Mouse (Mus musculus) neural tube, embryonic 14.5 days (tissue): ENCODE data around the gene Iqck. TPM values are rescaled to one million over a fixed set of nuclear protein-coding genes. Genes with fewer than 3 reads are reported as not detected.

Source experiments
- ATAC-seq: fragments of 200-750 bp; cut with Nextera tagmentation; 2 replicates; pipeline ENCODE4 v1.8.0; 2017; ENCODE audit warnings: low read depth, mild to moderate bottlenecking, moderate TSS enrichment, moderate library complexity
- H3K27ac ChIP-seq: fragments of 300-500 bp; sonication (generic); 2 replicates; pipeline ENCODE4 v1.5.1; 2014; ENCODE audit warnings: low read depth, mild to moderate bottlenecking, control low read depth, low read length, moderate library complexity, mixed read lengths
- H3K27me3 ChIP-seq: fragments of 300-500 bp; sonication (generic); 2 replicates; pipeline ENCODE4 v1.6.1; 2014; ENCODE audit warnings: low read length; ENCODE audit not compliant: control insufficient read depth, insufficient read depth
- H3K36me3 ChIP-seq: fragments of 300-500 bp; sonication (generic); 2 replicates; pipeline ENCODE4 v1.6.1; 2014; ENCODE audit warnings: low read length, mixed read lengths; ENCODE audit not compliant: control insufficient read depth, insufficient read depth
- H3K4me1 ChIP-seq: fragments of 300-500 bp; sonication (generic); 2 replicates; pipeline ENCODE4 v1.6.1; 2014; ENCODE audit warnings: low read length; ENCODE audit not compliant: control insufficient read depth, insufficient read depth
- H3K4me2 ChIP-seq: fragments of 300-500 bp; sonication (generic); 2 replicates; pipeline ENCODE4 v1.6.1; 2014; ENCODE audit warnings: mild to moderate bottlenecking, low read depth, low read length, control low read depth
- H3K4me3 ChIP-seq: fragments of 300-500 bp; sonication (generic); 2 replicates; pipeline ENCODE4 v1.5.1; 2014; ENCODE audit warnings: low read depth, low read length, control low read depth, mixed read lengths
- H3K9ac ChIP-seq: fragments of 300-500 bp; sonication (generic); replicated peaks from 2 replicates; pipeline ENCODE4 v1.6.1; 2014; ENCODE audit warnings: low read depth, mild to moderate bottlenecking, control low read depth, low read length, mixed read lengths
- H3K9me3 ChIP-seq: fragments of 300-500 bp; sonication (generic); 2 replicates; pipeline ENCODE4 v1.6.1; 2016; ENCODE audit warnings: low read length; ENCODE audit not compliant: control insufficient read depth
- WGBS: fragments of 180-500 bp; shearing (Covaris S2); extraction: QIAGEN DNeasy Blood & Tissue Kit; methylation state at CpG from one replicate; pipeline ENCODE4 v1.1.7; 2014; 5-methylcytosine and 5-hydroxymethylcytosine counted together
- polyA plus RNA-seq: library from polyadenylated mRNA; unstranded; fragments of >200 nt; fragmentation: Nextera tagmentation; extraction: Ambion mirVana; gene quantifications from 2 replicates; pipeline ENCODE4 v1.2.1, GENCODE M21; 2014

Iqck gene
- polyA plus RNA-seq, 1 experiment from 2014 or later: 3.4 TPM

DNA sequence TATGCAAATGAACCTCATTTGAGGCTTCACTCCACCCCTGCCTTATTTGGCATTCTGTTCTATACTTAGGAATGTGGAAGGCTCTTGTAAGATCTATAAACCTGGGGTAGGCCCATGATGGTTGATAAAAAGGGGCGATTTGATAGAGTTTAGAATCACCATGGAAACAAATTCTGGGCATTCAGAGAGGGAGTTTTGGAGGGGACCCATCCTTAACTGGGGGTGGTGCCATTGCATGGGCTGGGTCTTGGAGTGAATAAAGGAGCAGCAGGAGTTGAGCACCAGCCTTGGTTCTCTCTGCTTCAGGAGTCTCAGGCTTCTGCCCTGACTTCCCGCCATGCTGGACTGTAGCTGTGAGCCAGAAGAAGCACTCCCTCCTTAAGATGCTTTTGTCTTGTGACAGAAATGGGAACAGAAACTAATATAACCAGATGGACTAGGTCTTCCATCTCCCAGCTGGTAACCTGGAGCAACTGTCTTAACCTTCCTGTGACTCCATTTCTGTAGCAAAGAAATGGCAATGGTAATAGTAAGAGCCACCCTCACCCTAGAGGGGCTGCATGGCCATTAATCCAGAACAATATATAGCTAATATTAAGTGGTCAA lies 93.2 kb downstream of the Iqck start:
- WGBS: 65% methylated on average over 2 of the region's 2 CpGs

DNA sequence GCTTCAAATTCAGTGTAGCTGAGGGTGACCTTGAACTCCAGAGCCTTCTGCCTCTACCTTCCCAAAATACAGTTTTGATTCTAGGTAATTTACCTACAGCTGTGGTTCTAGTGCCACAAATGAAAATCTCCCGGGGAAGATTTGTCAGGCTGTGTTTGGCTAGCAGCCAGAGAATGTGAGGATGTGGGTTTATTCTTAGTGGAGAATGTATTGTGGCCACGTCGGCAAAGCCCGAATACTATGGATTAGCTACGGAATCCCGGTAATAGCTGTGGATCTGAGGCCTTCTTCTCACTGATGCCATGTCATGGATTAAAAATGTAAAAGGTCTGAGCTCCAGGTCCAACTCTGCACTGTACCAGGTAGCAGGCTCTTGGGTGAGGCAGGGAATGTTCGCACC lies 94.2 kb downstream of the Iqck start:
- 53% methylated on average over 7 of the region's 7 CpGs for WGBS
- Histone ChIP-seq H3K36me3 (no peaks in the 10 kb centered on the region), H3K27me3 (no peaks in the 10 kb centered on the region), H3K27ac (no peak overlapping the region), H3K4me2 (no peak overlapping the region), H3K4me3 (no peak overlapping the region), H3K4me1 (no peaks in the 10 kb centered on the region), H3K9ac (no peak overlapping the region), H3K9me3 (no peaks in the 10 kb centered on the region)
- ATAC-seq: no peak

More for the DNA sequence above, 93.2 kb downstream of the Iqck start:
- Histone ChIP-seq H3K4me2 (no peak overlapping the region), H3K27me3 (no peaks in the 10 kb centered on the region), H3K4me3 (no peak overlapping the region), H3K9me3 (no peaks in the 10 kb centered on the region), H3K4me1 (no peaks in the 10 kb centered on the region), H3K27ac (no peak overlapping the region), H3K9ac (no peak overlapping the region), H3K36me3 (no peaks in the 10 kb centered on the region)
- ATAC-seq: no peak

DNA sequence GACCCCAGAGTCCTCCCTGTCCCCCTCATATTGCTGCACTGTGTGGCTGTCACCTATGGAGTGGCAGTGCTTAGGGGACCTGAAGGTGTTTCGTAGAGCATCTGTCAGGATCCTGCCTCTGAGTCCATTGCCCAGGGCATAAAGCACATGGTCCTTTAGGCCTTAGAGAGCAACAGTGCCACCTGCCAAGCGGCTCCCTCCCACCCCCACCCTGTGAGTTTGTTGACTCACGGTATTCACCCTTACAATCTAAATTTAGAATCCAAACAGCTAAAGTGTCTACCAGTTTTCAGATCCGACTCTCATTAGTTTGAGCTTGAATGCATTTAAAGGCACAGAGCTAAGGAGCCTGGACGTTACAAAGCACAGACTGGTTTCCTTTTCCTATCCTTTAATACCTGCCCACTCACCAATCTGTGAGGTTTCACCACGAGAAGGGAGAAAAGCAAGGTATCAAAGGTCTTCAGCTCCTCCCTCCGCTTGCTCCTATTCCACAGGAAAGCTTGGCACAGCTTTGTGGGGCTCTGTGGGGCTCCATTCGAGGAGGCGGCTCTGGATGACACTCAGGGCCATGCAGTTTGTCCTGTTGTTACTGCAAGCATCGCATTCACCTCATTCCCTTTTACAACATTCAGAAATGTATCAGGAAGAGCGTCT lies 98.2 kb downstream of the Iqck start:
- Histone ChIP-seq H3K4me3 (no peak overlapping the region), H3K4me1 (no peaks in the 10 kb centered on the region), H3K9me3 (no peaks in the 10 kb centered on the region), H3K9ac (no peak overlapping the region), H3K4me2 (no peak overlapping the region), H3K36me3 (no peaks in the 10 kb centered on the region), H3K27ac (no peak overlapping the region), H3K27me3 (no peaks in the 10 kb centered on the region)
- 61% methylated on average over 11 of the region's 11 CpGs for WGBS
- ATAC-seq: no peak

DNA sequence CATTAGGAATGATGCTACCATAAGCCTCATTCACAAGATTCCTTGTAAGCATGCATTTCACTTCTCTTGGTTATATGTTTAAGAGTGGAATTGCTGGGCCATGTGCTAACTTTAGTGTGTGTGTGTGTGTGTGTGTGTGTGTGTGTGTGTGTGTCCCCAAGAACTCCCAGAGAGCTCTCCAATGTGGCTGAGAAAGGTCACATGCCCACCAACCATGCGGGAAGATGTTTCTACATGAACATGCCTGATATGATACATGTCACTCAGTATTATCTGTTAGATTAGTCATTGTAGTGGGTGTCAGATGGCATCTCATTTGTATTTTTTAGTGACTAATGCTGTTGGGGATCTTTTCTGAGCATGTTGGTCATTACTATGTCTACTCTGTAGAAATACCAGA lies 99.4 kb downstream of the Iqck start:
- Histone ChIP-seq H3K9me3 (no peaks in the 10 kb centered on the region), H3K4me1 (no peaks in the 10 kb centered on the region), H3K36me3 (no peaks in the 10 kb centered on the region), H3K4me2 (no peak overlapping the region), H3K27me3 (no peaks in the 10 kb centered on the region), H3K4me3 (no peak overlapping the region), H3K27ac (no peak overlapping the region), H3K9ac (no peak overlapping the region)
- WGBS: 100% methylated on average over 1 of the region's 1 CpGs
- ATAC-seq: no peak

DNA sequence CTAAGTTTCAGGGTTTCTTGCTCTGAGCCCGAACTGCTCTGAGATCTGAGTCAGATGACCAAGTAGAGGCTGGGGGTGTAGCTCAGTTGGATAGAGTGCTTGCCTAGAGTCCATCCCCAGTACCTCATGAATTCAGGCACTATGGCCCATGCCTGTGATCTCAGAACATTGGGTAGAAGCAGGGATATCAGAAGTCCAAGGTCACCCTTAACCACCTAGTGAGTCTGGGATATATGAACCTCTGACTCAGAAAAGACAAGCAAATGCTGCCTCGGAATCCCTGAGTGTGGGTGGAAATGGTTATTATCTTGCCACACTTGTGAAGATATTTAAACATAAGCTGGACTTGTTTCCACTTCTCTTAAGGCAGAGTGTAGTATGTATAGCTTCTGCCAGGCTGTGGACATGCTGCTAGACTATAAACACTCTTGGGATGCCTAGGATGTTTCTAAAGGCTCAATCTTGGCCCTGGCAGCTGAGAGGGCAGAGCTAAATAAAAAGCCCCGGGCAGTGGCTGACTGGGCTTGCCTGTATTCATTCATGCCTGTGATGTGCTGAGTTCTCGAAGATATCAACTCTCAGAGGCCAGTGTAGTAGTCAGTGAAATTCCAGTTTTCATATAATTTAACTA lies 101.2 kb downstream of the Iqck start:
- no peak overlapping the region for H3K27ac ChIP-seq
- no peaks in the 10 kb centered on the region for H3K27me3 ChIP-seq
- no peaks in the 10 kb centered on the region for H3K4me1 ChIP-seq
- H3K36me3 ChIP-seq: no peaks in the 10 kb centered on the region
- no peaks in the 10 kb centered on the region for H3K9me3 ChIP-seq
- H3K4me2 ChIP-seq: no peak overlapping the region
- ATAC-seq: no peak
- no peak overlapping the region for H3K4me3 ChIP-seq
- WGBS: 84% methylated on average over 4 of the region's 4 CpGs
- H3K9ac ChIP-seq: no peak overlapping the region

DNA sequence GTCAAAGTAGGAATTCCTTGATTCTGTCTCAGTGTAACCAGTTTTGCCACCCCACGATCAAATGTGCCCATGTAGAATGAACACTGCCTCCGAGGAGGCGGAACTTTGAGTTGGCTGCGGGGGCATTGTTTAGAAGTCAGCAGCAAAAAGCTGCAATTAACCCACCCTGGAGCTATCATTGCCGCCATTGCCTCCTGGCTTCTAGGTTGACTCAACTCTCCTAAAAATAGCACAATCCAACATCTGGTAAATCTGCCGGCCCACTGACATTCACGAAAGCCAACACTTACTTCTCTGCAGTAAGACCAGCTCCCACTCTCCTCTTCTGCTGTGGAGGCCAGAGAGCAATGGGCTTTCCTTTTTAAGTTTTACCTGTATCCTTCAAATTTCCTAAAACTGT lies 103.7 kb downstream of the Iqck start:
- H3K4me3 ChIP-seq: no peak overlapping the region
- no peaks in the 10 kb centered on the region for H3K9me3 ChIP-seq
- no peaks in the 10 kb centered on the region for H3K36me3 ChIP-seq
- H3K9ac ChIP-seq: no peak overlapping the region
- H3K27ac ChIP-seq: no peak overlapping the region
- H3K27me3 ChIP-seq: no peaks in the 10 kb centered on the region
- 53% methylated on average over 7 of the region's 7 CpGs for WGBS
- no peaks in the 10 kb centered on the region for H3K4me1 ChIP-seq
- no peak overlapping the region for H3K4me2 ChIP-seq
- no peak for ATAC-seq

DNA sequence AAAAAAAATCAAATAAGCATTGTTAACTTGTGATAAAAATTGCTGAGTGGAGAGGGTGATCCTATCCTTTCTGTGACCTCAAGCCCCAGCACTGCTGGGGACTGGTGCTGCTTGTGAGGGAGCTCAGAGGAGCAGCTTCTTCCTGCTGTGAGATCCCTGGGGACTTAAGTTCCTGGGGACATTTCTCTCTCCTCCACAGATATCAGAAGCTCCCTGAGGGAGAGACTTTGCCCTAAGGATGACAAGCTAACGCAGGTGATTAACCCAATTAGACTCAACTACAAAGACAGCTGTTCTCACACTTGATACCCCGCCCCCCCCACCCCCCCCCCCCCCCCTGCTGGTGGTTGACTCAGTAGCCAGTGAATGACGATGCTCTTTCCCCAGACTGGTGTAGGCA lies 109.2 kb downstream of the Iqck start:
- no peaks in the 10 kb centered on the region for H3K27me3 ChIP-seq
- H3K9ac ChIP-seq: no peak overlapping the region
- H3K4me1 ChIP-seq: no peaks in the 10 kb centered on the region
- H3K36me3 ChIP-seq: no peaks in the 10 kb centered on the region
- no peak overlapping the region for H3K27ac ChIP-seq
- no peak for ATAC-seq
- H3K4me2 ChIP-seq: no peak overlapping the region
- WGBS: 2% methylated on average over 3 of the region's 3 CpGs
- H3K9me3 ChIP-seq: no peaks in the 10 kb centered on the region
- no peak overlapping the region for H3K4me3 ChIP-seq

DNA sequence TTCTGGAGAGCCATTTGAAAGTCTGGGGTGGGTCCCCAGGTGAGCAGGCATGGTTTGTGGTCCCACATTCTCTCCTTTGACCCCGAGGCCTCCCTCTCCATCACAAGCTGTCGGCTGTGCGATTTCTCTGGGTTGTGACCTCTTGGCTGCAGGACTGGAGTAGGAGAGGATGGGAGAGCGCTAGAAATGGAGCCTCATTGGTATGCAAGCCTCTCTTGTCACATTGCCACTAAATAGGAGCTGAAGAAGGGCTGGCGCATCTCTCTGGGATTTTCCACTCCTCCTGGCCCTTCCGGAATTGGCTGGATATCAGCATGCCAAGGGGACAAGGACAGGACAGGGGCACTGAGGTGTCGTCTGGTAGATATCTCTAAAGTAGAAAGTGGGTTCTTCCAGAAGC lies 109.6 kb downstream of the Iqck start:
- H3K4me1 ChIP-seq: no peaks in the 10 kb centered on the region
- ATAC-seq: no peak

DNA sequence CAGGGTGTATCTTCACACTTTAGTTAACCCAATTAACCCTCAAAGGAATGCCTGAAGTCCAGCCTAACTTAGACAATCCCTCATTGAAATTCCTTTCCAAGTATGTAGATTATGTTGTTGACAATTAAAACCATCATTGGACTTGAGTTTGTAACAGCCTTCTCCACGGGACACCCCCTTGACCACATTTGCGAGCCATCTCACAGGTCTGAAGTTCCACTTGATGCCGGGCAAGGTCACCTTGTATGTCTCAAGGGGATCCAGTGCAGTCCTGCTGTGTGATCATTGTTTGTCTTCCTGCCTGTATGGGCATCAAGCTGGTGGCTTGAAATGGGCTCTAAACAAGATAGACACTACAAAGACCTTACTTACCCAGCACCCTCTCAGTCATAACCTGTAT lies 113.3 kb downstream of the Iqck start:
- H3K27ac ChIP-seq: no peak overlapping the region
- no peak overlapping the region for H3K4me2 ChIP-seq
- no peaks in the 10 kb centered on the region for H3K9me3 ChIP-seq
- ATAC-seq: no peak
- H3K4me3 ChIP-seq: no peak overlapping the region
- no peak overlapping the region for H3K9ac ChIP-seq
- peaks cover 10% of the 10 kb centered on the region; the same call in 1 of the 2 replicates for H3K4me1 ChIP-seq
- WGBS: 89% methylated on average over 3 of the region's 3 CpGs
- no peaks in the 10 kb centered on the region for H3K36me3 ChIP-seq
- H3K27me3 ChIP-seq: no peaks in the 10 kb centered on the region

More for the DNA sequence above, 109.6 kb downstream of the Iqck start:
- H3K27me3 ChIP-seq: no peaks in the 10 kb centered on the region
- H3K4me2 ChIP-seq: no peak overlapping the region
- 37% methylated on average over 7 of the region's 7 CpGs for WGBS
- H3K36me3 ChIP-seq: no peaks in the 10 kb centered on the region
- H3K9me3 ChIP-seq: no peaks in the 10 kb centered on the region
- no peak overlapping the region for H3K9ac ChIP-seq
- H3K27ac ChIP-seq: no peak overlapping the region
- H3K4me3 ChIP-seq: no peak overlapping the region
